Mouse (Mus musculus): ENCODE results near the gene Kazn. TPM values are rescaled to one million over a fixed set of nuclear protein-coding genes. Genes with fewer than 3 reads are reported as not detected.
A peak's percentile ranks its signal among the peaks of the same experiment; 100 is the strongest.

The Kazn gene
- total and polyA plus RNA-seq, 2 experiments from 2014 or later: 20.9 to 78.3 TPM

DNA sequence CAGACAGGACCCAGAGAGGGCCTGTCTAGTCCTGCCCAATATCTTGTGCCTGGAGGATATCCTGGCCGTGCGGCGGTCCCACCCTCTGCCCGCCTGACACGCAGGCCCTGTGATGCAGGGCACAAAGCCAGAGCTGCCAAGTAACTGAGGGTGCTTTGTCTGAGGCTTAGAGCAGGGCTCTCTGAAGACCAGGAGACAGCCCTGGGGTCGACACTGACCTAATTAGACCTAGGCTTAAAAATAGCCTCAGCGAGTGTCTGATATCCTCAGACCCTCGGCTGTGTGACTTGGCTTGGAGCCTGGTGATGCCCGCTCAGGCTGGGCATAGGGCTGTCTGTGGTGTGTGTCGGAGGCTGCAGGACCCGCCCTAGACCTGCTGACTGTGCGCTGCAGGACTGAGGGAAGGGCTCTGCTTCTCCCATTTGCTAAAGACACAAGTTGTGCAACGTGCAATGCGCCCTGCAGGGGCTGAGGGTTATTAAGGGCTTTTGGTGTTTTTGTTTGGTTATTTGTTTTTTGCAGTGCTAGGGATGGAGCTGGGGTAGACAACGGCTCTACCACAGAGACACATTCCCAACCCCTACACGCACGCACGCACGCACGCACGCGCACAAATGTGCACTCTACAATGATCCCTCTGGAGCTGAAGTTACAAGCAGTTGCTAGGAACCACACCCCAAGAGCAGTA, 181.5 kb downstream of the Kazn start:
- Histone ChIP-seq H3K4me1 (ENCODE audit: insufficient read depth, low read length) (peaks cover 7% of the 10 kb centered on the region; the same call in 1 of the 2 replicates), H3K4me3 (ENCODE audit: low read length) (no peak overlapping the region), H3K36me3 (ENCODE audit: insufficient read depth, low read length) (no peaks in the 10 kb centered on the region), H3K27me3 (ENCODE audit: insufficient read depth, low read length) (no peaks in the 10 kb centered on the region), H3K9ac (replicated peaks; ENCODE audit: low read length) (no peak overlapping the region), H3K27ac (peak overlapping the region; percentile 54; the same call in 1 of the 2 replicates), H3K4me2 (ENCODE audit: low read depth, low read length) (no peak overlapping the region), H3K9me3 (ENCODE audit: low read length) (no peaks in the 10 kb centered on the region)
- ATAC-seq (peak; percentile 58), DNase-seq (ENCODE audit: low spot score) (peak; percentile 62)
- TF ChIP-seq CTCF (IDR thresholded peaks at IDR 0.05; ENCODE audit: low read depth): no peak
- 66% methylated on average over 22 of the region's 22 CpGs for WGBS

DNA sequence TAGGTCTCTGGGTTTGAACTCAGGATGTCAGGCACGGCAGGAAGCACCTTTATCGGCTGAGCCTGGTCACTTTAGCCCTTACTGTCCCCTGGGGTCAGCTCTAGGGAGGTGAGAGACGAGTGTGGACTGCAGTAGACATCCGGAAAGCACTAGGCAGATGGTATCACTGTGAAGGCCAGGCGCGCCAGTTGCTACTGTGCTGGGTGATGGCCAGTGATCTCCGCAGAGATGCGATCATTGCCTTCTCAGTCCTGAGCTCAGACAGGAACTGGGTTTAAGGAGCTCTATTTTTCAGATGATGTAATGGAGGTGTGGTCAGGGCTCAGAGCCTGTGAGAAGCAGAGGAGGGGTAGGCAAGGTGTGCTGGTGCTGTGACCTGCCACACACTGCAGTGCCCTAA, 183.6 kb downstream of the Kazn start:
- Histone ChIP-seq H3K4me3 (ENCODE audit: low read length) (no peak overlapping the region), H3K9me3 (ENCODE audit: low read length) (no peaks in the 10 kb centered on the region), H3K27ac (no peak overlapping the region), H3K27me3 (ENCODE audit: insufficient read depth, low read length) (no peaks in the 10 kb centered on the region), H3K4me2 (ENCODE audit: low read depth, low read length) (no peak overlapping the region), H3K9ac (replicated peaks; ENCODE audit: low read length) (no peak overlapping the region), H3K4me1 (ENCODE audit: insufficient read depth, low read length) (peaks cover 7% of the 10 kb centered on the region; the same call in 1 of the 2 replicates), H3K36me3 (ENCODE audit: insufficient read depth, low read length) (no peaks in the 10 kb centered on the region)
- peak; percentile 48 for ATAC-seq
- DNase-seq (ENCODE audit: low spot score): peak; percentile 51
- WGBS: 65% methylated on average over 8 of the region's 8 CpGs
- no peak for TF ChIP-seq CTCF (IDR thresholded peaks at IDR 0.05; ENCODE audit: low read depth)

DNA sequence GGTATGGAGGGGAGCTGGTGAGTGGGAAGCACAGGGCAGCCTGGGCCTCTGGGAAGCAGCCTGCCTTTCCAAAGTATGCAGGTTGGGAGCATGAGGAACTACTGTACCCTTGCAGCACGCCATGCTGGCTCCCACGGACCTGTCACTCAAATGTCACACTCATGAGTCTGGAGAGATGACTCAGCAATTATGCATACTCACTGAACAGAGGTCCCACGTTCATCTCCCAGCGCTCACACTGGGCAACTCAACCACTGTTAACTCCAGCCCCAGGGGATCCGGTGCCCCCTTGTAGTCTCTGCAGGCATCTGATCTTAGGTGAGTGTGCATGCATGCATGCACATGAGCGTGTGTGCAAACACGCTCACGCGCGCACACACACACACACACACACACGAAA, 184.6 kb downstream of the Kazn start:
- 81% methylated on average over 11 of the region's 11 CpGs for WGBS
- no peak for TF ChIP-seq CTCF (IDR thresholded peaks at IDR 0.05; ENCODE audit: low read depth)
- ATAC-seq: no peak
- no peaks in the 10 kb centered on the region for H3K36me3 ChIP-seq (ENCODE audit: insufficient read depth, low read length)
- H3K27ac ChIP-seq: no peak overlapping the region
- no peaks in the 10 kb centered on the region for H3K9me3 ChIP-seq (ENCODE audit: low read length)
- peaks cover 7% of the 10 kb centered on the region; the same call in 1 of the 2 replicates for H3K4me1 ChIP-seq (ENCODE audit: insufficient read depth, low read length)
- no peaks in the 10 kb centered on the region for H3K27me3 ChIP-seq (ENCODE audit: insufficient read depth, low read length)
- H3K4me2 ChIP-seq (ENCODE audit: low read depth, low read length): no peak overlapping the region
- no peak overlapping the region for H3K4me3 ChIP-seq (ENCODE audit: low read length)
- no peak overlapping the region for H3K9ac ChIP-seq (replicated peaks; ENCODE audit: low read length)
- DNase-seq (ENCODE audit: low spot score): no peak

DNA sequence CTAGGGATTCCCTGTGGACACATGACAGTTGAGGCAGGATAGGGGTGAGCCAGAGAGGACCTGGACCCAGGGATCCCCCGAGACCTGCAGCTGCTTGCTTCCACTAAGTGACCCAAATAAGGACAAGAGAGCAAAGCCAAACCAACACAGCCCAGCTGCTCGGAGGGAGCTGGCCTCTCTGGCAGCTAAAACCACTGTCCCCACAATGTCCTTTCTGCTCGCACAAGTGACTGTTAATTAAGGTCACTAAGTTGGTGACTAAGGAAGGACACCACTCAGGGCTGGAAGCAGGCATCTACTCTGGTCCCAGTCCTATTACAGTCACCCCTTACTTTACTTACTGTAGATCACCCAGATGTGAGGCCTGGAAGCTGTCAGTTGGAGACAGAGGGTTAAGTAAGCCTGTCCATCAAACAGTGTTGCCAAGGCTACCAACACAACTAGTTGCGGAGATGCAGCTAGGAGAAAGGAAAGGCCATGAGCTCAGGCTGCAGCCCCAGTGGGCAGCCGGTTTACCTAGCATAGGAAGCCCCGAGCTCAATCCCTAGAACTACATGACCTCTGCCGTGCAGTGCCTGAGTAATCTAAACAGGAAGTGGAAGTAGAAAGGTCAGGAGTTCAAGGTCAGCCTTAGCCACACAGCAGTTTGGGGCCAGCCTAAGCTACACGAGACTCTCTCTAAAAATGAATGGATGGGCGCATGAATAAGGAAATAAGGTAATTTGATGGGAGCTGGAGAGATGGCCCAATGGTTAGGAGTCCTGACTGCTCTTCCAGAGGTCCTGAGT, 185.3 kb downstream of the Kazn start:
- Histone ChIP-seq H3K27ac (no peak overlapping the region), H3K9me3 (ENCODE audit: low read length) (no peaks in the 10 kb centered on the region), H3K4me2 (ENCODE audit: low read depth, low read length) (no peak overlapping the region), H3K27me3 (ENCODE audit: insufficient read depth, low read length) (no peaks in the 10 kb centered on the region), H3K36me3 (ENCODE audit: insufficient read depth, low read length) (no peaks in the 10 kb centered on the region), H3K4me3 (ENCODE audit: low read length) (no peak overlapping the region), H3K4me1 (ENCODE audit: insufficient read depth, low read length) (peaks cover 7% of the 10 kb centered on the region; the same call in 1 of the 2 replicates), H3K9ac (replicated peaks; ENCODE audit: low read length) (no peak overlapping the region)
- ATAC-seq (no peak), DNase-seq (ENCODE audit: low spot score) (no peak)
- WGBS: 55% methylated on average over 9 of the region's 9 CpGs
- TF ChIP-seq CTCF (IDR thresholded peaks at IDR 0.05; ENCODE audit: low read depth): no peak

DNA sequence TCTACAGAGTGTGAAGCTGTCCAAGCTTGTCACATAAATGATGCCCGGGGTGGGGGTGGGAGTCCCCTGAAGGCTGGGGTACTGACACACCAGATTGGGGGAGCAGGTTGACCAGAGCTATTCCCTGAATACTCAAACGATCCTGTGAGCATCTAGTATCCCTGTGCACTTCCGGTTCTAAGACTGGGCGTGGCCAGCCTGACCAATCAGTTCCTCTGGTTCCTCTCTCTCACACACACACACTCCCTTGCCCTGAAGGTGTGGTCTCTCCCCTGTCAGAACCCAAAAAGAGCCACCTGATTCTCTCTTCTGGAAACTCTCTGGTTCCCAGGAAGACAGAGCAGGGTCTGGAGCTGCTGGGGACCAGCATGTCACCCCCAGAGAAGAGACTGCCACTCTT, 185.9 kb downstream of the Kazn start:
- no peak overlapping the region for H3K4me2 ChIP-seq (ENCODE audit: low read depth, low read length)
- DNase-seq (ENCODE audit: low spot score) (no peak), ATAC-seq (no peak)
- 78% methylated on average over 4 of the region's 4 CpGs for WGBS
- no peak overlapping the region for H3K4me3 ChIP-seq (ENCODE audit: low read length)
- H3K27ac ChIP-seq: no peak overlapping the region
- H3K4me1 ChIP-seq (ENCODE audit: insufficient read depth, low read length): peaks cover 7% of the 10 kb centered on the region; the same call in 1 of the 2 replicates
- no peaks in the 10 kb centered on the region for H3K9me3 ChIP-seq (ENCODE audit: low read length)
- no peaks in the 10 kb centered on the region for H3K36me3 ChIP-seq (ENCODE audit: insufficient read depth, low read length)
- H3K27me3 ChIP-seq (ENCODE audit: insufficient read depth, low read length): no peaks in the 10 kb centered on the region
- no peak for TF ChIP-seq CTCF (IDR thresholded peaks at IDR 0.05; ENCODE audit: low read depth)
- no peak overlapping the region for H3K9ac ChIP-seq (replicated peaks; ENCODE audit: low read length)

DNA sequence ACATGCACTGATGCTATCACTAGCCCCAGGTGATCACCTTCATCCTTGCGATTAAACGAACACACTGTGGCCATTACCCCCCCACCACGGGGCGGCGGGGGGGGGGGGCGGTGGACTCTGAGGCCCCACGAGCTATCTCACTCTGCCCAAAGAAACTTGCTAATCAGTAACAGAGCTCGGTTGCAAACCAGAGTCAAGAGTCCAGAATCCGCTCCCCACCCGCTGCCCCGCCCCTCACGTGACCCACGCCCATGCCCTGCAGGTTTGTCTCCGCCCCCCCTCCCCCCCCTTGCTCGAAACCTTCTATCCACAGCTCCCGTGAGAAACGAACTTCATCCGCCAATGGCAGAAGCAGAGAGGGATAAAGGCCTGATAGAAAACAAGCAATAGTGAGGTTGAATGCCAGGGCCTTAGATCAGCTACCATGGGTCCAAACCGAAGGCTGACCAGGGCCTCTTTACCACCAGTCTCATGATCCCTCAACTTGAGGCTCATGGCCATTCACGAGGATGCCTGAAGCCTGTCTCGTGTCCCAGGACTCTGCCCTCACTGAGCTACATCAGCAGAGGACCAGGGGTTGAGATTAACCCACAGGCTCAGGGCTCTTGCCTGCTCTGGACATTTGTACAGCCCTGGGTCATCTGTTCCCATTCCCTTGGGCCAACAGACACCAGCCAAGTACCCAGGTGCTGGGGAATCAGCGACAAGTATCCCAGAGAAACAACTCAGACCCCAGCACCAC, 186.6 kb downstream of the Kazn start:
- Histone ChIP-seq H3K9ac (replicated peaks; ENCODE audit: low read length) (no peak overlapping the region), H3K27ac (no peak overlapping the region), H3K4me3 (ENCODE audit: low read length) (no peak overlapping the region), H3K4me1 (ENCODE audit: insufficient read depth, low read length) (0 out of 2 replicates have a peak, but pooled peaks cover 3% of the 10 kb centered on the region), H3K4me2 (ENCODE audit: low read depth, low read length) (no peak overlapping the region), H3K36me3 (ENCODE audit: insufficient read depth, low read length) (no peaks in the 10 kb centered on the region), H3K9me3 (ENCODE audit: low read length) (no peaks in the 10 kb centered on the region), H3K27me3 (ENCODE audit: insufficient read depth, low read length) (no peaks in the 10 kb centered on the region)
- WGBS: 54% methylated on average over 22 of the region's 22 CpGs
- ATAC-seq (no peak), DNase-seq (ENCODE audit: low spot score) (no peak)
- no peak for TF ChIP-seq CTCF (IDR thresholded peaks at IDR 0.05; ENCODE audit: low read depth)

Other genes with a start within 250 kb of the Kazn start
- gene Fhad1, start 224.3 kb downstream of the Kazn start, total RNA-seq (2014; rRNA removed): 2.0 and 16.9 TPM in 2 replicates
- gene Fhad1, start 224.3 kb downstream of the Kazn start, polyA plus RNA-seq (2015; fragmentation: Nextera tagmentation; extraction: Ambion mirVana): 5.8 and 7.5 TPM in 2 replicates
- gene Tmem51, start 155.1 kb downstream of the Kazn start, total RNA-seq (2014; rRNA removed): 7.5 and 7.6 TPM in 2 replicates
- gene Tmem51, start 155.1 kb downstream of the Kazn start, polyA plus RNA-seq (2015; fragmentation: Nextera tagmentation; extraction: Ambion mirVana): 7.8 and 8.6 TPM in 2 replicates